Mouse (Mus musculus): ENCODE results near the gene Prkd2.
A peak's percentile ranks its signal among the peaks of the same experiment; 100 is the strongest.

The Prkd2 gene

GRCm38 (mm10) chr7:16842645-16843063, at the start of gene Prkd2:
TSS of gene Prkd2 (plus strand) at chr7:16842902.
- peak; percentile 84 for DNase-seq (ENCODE audit: low spot score)

- peak; percentile 62 for DNase-seq (ENCODE audit: low spot score)
Observed at GRCm38 (mm10) chr7:16793010-16793725, 49.5 kb upstream of the Prkd2 start.

GRCm38 (mm10) chr7:16794886-16795285, 47.8 kb upstream of the Prkd2 start:
- no peak for DNase-seq (ENCODE audit: low spot score)

- DNase-seq (ENCODE audit: low spot score) = no peak
Observed at GRCm38 (mm10) chr7:16804409-16805028, 38.2 kb upstream of the Prkd2 start.

GRCm38 (mm10) chr7:16807936-16808335, 34.8 kb upstream of the Prkd2 start:
- DNase-seq (ENCODE audit: low spot score) = no peak

GRCm38 (mm10) chr7:16808647-16809046, 34.1 kb upstream of the Prkd2 start:
- DNase-seq (ENCODE audit: low spot score) = no peak

GRCm38 (mm10) chr7:16809739-16810138, 33.0 kb upstream of the Prkd2 start:
- peak; percentile 50 for DNase-seq (ENCODE audit: low spot score)

GRCm38 (mm10) chr7:16810399-16810919, 32.2 kb upstream of the Prkd2 start:
- no peak for DNase-seq (ENCODE audit: low spot score)

GRCm38 (mm10) chr7:16810920-16811648, 31.6 kb upstream of the Prkd2 start:
- no peak for DNase-seq (ENCODE audit: low spot score)

GRCm38 (mm10) chr7:16811649-16812070, 31.0 kb upstream of the Prkd2 start:
- no peak for DNase-seq (ENCODE audit: low spot score)

GRCm38 (mm10) chr7:16812505-16812904, 30.2 kb upstream of the Prkd2 start:
- no peak for DNase-seq (ENCODE audit: low spot score)

- DNase-seq (ENCODE audit: low spot score) = peak; percentile 59
Observed at GRCm38 (mm10) chr7:16815351-16815941, 27.3 kb upstream of the Prkd2 start, which contains the start of gene Strn4. TSS of gene Strn4 (plus strand) at chr7:16815889.

- DNase-seq (ENCODE audit: low spot score) = peak; percentile 86
Observed at GRCm38 (mm10) chr7:16816078-16816474, 26.6 kb upstream of the Prkd2 start.

GRCm38 (mm10) chr7:16816475-16817122, 26.1 kb upstream of the Prkd2 start, which contains the start of gene Fkrp:
TSS of gene Fkrp (minus strand) at chr7:16816732.
- peak; percentile 73 for DNase-seq (ENCODE audit: low spot score)

GRCm38 (mm10) chr7:16817693-16818092, 25.0 kb upstream of the Prkd2 start:
- DNase-seq (ENCODE audit: low spot score) = no peak

- DNase-seq (ENCODE audit: low spot score) = no peak
Observed at GRCm38 (mm10) chr7:16819794-16820193, 22.9 kb upstream of the Prkd2 start.

- peak; percentile 3 for DNase-seq (ENCODE audit: low spot score)
Observed at GRCm38 (mm10) chr7:16820271-16820763, 22.4 kb upstream of the Prkd2 start.

GRCm38 (mm10) chr7:16821091-16821490, 21.6 kb upstream of the Prkd2 start:
- DNase-seq (ENCODE audit: low spot score) = no peak

- DNase-seq (ENCODE audit: low spot score) = no peak
Observed at GRCm38 (mm10) chr7:16821669-16822101, 21.0 kb upstream of the Prkd2 start.

GRCm38 (mm10) chr7:16823734-16824133, 19.0 kb upstream of the Prkd2 start:
- DNase-seq (ENCODE audit: low spot score) = no peak

- no peak for DNase-seq (ENCODE audit: low spot score)
Observed at GRCm38 (mm10) chr7:16825785-16826184, 16.9 kb upstream of the Prkd2 start.

Measured in testis, postnatal 14 days (tissue).